Mouse (Mus musculus): ENCODE data around the gene Fam131c.

The Fam131c gene

DNA sequence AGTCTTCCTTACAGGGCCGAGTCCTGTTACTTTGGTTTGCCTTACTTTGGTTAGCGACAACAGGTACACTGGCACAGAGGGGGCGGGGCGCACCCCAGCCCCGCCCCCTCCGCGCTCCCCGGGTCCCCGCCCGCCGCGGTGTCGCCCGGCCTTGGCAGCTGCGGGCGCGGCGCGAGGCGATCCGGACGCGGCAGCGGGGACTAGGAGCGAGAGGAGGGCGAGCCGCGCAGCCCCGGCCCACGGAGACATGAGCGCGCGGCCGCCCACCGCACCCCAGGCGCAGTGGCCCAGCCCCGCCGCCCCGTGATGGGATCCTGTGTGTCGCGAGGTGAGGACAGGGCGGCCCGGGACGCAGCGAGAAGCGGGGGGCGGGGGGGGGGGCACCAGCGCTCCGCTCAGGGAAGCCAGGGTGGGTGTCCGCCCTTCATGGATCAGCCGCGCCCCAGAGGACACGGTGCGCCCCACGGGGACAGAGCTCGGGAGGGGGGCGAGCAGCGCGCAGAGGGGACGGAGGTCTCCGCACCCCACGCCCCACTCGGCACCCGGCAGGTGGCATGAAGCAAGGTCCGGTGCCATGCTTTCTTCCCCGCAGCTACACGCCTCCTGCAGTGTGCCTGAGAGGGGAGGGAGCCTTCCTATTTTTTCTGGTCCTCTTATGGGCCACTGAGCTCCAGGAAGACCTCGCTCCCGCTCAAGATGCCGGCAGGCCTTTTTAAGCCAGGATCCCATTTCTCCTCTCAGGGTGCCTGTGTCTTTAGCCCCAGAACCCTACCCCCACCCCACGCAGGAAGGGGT, at the start of gene Fam131c:
Gene Fam131c (plus strand): TSS at position 224 of the 795 bp plus-strand sequence.
- no peak for DNase-seq (ENCODE audit: extremely low read depth, low read depth)

DNA sequence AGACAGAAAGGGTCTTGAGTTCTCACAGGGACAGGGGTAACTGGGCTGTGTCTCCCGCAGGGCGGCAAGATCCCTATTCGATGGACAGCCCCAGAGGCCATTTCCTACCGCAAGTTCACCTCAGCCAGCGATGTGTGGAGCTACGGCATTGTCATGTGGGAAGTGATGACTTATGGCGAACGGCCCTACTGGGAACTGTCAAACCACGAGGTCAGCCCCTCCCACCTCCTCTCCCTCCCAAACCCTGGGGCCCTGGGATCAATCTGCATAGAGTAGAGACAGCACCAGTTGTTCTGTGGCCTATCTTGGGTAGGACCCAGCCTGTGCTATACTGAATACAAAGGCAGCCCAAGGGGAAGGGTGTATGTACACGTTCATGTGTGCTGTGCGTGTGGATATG, 45.5 kb upstream of the Fam131c start:
- no peak for DNase-seq (ENCODE audit: extremely low read depth, low read depth)

DNA sequence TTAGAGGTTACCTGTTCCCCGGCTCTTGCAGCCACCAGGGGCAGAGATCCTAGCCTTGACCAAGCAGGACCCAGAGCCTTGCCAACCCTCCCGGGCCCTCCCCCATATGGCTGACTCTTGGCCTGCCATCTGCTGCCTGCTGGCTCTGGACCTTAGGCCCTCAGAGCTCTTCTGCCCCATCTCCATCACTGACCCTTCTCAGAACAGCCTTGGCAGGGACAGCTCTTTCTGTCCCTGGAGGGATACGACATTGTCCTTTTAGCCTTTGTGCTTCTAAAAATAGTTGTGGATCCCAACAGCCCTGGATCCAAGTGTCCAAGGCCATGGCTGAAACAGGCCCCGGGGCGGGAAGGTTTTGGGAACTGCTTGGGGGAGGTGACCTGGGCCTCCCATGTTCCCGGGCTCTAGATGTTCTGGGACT, 43.2 kb upstream of the Fam131c start:
- no peak for DNase-seq (ENCODE audit: extremely low read depth, low read depth)

DNA sequence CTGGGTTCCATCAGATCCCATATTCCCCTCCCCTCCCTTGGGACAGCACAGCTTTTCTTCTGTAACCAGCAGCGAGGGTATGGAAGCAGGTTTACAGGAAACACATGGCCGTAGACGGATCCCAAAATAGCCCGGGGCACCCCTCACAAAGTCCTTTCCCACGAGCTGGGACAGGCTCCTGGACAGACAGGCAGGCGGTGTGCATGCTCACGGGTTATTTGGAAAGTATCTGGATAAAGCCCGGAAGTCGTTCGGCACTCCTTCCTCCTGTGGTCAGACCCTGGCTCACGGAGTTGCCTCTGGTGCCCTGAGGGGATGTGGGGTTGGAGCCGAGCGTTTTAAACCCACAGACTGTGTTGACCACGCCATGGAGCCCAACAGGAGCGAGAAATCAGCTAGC, 42.4 kb upstream of the Fam131c start:
- DNase-seq (ENCODE audit: extremely low read depth, low read depth), result no peak

DNA sequence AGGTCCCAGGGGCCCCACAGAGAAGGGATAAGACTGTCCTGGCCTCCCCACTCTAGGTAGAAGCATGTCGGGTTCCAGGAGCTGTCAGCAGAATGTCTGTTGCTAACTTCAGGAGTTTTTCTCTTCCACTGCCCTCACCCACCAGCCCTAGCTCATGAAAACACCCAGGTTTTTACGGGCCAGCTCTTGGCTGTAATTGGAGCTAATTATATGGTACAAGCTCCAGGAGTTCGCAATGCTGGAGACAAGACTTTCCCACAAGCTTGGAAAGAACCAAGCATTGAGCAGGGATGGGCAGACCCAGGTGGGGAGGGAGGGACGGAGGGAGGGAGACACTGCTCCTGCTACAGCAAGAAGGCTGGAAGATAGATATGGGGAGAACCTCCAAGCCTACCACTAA, 40.9 kb upstream of the Fam131c start:
- DNase-seq (ENCODE audit: extremely low read depth, low read depth), result no peak

DNA sequence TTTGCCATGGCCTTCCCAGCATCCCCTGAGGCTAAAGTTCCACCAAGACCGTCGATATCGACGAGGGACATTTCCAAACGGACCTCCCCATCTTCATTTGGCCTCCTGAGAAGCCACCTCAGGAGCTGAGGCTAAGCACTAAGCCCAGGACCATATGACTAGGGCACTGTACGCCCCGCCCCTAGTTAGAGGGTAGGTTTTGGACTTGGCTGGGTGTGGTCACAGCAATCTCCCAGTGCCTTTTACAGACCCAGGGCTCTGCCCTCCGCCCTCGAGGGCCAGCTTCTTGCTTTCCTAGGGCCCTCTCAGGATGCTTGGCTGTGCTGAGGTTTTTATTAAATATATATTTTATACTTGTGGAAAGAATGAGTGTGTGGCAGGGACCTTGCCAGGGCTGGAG, 39.3 kb upstream of the Fam131c start:
- DNase-seq (ENCODE audit: extremely low read depth, low read depth), result no peak

DNA sequence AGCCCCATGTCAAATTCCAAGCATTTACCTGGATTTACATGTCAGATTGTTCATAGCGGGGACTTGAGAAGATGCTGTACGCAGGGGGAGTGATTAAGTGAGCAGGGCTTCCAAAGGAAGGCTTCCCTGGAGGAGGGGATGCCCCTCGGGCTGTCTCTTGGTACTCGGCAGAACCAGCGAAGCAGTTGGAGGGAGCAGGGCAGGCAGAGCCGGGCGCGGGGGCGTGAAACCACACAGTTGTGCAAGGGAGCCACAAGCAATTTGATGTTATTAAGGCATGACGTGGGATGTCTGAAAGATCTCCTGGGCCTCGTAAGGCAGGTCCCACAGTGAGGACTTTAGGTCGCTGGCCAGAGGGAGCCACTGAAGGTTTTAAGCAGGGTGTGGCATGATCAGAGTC, 38.1 kb upstream of the Fam131c start:
- no peak for DNase-seq (ENCODE audit: extremely low read depth, low read depth)

DNA sequence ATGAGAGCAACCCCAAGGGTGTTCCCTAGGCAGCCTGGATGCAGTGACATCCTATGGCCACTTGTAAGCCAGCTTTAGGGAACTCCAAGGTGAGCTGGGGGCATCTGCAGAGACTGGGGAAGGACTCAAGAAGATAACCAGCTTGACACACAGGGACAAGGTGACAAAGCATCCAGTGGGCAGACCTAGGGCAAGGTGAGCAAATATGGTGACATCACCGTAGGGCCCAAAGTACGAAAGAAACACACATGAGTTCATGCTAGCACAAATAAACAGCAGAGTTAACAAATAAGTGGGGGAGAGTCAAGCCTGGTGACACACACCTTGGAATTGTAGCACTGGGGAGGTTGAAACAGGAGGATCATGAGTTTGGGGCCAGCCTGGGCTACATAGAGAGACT, 36.6 kb upstream of the Fam131c start:
- DNase-seq (ENCODE audit: extremely low read depth, low read depth), result no peak

DNA sequence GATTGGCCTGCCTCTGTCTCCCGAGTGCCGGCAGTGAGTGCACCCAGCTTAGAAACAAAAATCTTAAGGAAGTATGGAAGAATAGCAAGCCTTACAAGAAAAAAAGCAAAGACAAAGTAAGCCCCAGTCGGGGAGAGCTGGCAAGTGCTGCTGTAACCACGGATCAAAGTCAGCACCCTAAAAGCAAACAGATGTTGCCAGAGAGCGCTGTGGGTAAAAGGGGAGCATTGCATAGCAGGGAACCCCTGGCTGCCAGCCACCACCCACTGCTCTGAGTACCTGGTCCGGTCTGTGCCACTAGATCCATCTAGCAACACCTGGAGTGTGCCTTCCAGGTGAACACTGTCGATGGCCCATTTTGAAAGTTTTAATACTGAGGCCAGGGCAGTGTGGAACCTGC, 35.8 kb upstream of the Fam131c start:
- no peak for DNase-seq (ENCODE audit: extremely low read depth, low read depth)

DNA sequence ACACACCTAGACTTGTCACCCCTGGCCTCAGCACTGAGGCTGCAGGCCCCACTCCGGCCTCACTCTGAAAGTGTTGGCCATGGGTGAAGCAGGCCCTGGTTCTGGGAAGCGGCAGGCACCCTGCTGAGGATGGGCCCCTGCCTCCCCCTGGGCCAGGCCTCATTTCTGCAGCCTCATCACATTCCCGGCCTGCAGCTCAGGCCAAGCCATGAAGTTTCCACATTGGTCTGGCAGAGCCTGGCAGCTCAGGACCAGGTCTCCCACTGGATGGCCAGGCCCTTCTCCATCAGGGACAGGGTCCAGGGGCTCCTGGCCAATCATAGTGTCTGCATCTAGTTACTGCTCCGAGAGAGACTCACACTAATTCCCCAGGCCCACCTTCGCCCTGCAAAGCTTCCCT, 33.3 kb upstream of the Fam131c start:
- DNase-seq (ENCODE audit: extremely low read depth, low read depth), result no peak

DNA sequence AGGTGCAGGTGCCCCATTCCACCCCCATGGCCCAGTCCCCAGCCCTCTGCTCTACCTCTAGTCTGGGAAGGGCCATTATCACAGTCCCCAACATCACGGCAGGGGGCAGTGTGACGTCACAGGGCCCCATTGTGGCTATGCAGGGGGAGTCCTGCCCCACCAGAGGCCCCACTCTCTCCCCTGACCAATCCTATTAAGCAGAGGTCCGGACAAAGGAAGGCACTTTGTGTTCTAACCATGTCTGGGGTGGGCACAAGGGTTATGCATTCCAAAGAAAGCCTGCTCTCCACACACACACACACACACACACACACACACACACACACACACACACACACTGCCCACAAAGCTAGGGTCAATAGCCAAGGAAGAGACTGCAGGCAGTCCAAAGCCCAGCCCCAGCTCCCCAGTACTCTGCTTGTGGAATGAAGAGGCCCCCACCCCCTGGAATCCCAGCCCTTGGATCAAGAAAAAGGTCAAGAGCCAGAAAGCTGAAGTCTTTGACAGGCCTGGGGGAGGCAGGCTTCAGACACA, 32.7 kb upstream of the Fam131c start:
- DNase-seq (ENCODE audit: extremely low read depth, low read depth), result no peak

DNA sequence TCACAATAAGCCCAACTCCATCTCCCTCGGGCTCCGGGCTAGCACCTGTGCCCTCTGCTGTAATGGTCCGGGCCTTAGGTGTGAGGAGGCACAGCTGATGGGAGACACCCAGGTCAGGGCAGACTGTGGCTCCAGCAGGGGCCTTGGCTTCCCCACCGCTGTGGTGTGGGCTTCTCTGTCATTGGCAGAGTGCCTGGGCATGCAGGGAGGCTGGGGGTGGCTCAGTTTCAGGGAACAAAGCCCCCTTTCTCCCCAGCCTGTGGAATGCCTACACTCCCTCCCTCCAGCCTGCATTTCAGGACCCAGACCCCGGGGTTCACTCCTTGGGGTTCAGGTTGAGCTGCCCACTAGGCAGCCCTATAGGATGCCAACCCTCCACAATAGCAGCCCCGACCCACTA, 31.8 kb upstream of the Fam131c start:
- no peak for DNase-seq (ENCODE audit: extremely low read depth, low read depth)

DNA sequence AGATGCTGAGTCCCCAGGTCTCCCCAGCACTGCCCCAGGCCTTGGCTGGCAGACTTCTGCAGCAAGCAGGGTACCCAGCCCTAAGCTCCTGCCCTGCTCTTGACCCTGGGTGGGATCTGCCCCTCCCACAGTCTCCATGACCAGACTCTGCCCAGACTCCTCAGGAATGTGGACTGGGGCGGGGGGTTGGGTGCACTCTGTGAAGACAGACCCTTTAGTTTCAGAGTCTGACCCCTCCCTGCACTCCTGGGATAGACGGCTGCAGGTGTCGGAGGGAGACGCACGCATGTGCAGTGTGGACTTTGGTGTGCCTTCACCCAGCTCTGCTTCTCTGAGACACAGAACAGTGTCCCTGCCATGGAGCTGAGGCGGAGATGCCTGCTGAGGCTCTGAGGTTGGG, 30.0 kb upstream of the Fam131c start:
- no peak for DNase-seq (ENCODE audit: extremely low read depth, low read depth)

DNA sequence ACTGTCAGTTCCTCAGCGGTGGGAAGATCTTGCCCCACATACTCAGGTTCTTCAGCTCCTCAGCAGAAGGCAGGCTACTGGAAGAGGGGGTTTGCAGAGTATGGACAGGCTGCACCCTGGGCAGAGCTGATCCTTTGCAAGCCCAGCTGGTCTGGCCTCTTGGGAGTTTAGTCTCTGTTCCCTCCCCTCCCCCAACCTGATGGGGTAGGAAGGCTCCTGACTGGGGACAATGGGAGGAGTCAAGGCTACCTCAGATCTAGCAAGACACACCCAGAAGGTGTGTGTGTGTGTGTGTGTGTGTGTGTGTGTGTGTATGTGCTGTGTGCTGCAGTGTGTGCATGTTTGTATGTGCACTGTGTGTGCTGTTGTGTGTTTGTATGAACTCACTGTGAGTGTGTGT, 29.2 kb upstream of the Fam131c start:
- no peak for DNase-seq (ENCODE audit: extremely low read depth, low read depth)

DNA sequence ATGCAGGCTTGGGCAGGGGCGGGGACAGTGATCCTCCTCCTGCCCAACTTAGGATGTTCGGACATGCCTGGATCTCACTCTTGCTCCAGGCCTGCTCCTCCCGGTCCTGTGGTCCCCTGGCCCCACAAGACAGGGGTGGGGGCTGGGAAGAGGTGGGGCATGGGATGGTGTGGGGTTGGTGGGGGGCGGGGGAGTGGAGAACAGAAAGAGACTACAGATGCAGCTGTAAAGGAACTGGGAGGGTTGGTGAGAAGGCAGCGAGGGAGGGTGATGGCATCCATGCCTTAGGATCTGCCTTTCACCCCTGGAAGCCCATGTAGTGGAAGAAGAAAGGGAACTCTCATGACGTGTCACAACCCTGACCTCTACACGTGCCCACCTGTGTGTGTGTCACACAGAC, 26.5 kb upstream of the Fam131c start:
- no peak for DNase-seq (ENCODE audit: extremely low read depth, low read depth)

DNA sequence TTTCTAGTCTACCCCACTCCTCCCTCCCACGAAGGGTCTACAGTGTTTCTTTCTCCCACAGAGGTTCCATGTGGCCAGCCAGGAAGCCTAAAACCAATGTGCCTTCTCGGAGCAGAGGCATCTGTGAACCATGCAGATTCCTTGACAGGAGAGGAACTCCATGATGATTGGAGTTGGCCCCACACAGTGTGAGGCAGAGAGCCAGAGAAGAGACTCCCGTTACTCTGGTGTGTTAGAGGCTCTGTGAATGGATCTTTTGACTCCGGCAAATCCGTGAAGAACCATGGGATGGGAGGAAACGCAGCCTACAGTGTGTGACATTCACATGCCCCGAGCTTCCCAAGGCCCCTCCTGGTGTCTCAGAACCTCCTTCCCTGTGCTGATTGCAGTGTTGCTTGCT, 24.5 kb upstream of the Fam131c start:
- no peak for DNase-seq (ENCODE audit: extremely low read depth, low read depth)

DNA sequence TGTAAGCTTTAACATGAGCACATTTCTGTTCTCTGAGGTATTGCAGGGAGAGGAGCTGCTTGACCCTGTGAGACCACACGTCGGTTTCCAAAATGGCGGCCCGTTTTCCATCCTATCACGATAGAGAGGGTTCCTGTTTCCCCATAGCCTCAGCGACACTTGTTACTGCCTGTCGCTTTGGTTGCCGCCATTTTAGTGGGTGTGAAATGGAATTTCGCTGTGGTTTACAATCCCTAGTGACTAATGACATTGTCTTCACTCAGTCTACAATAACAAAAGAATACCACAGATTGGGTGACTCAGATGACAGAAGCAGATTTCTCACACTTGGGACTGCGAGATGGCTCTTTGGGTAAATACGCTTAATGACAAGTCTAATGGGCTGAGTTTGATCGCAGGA, 22.8 kb upstream of the Fam131c start:
- no peak for DNase-seq (ENCODE audit: extremely low read depth, low read depth)

DNA sequence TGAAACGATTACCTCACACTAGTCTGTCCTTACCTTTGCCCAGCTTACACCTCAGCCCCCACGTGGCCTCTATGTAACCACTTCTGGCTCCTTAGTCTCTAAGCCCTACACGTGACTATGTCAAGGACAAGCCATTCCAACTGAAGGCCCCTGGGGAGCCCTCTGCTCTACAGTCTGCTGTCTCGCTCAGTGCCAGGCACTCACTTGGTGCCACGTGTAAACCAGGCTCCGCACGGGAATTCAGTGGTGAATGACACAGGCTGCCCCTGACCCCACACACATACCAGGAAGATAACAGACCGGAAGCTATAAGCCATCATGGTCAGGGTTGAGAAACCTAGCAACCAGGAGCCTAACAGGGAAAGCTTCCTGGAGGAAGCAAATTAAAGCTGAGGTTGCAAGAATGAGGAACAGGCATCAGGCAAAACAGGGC, 20.6 kb upstream of the Fam131c start:
- DNase-seq (ENCODE audit: extremely low read depth, low read depth), result no peak

DNA sequence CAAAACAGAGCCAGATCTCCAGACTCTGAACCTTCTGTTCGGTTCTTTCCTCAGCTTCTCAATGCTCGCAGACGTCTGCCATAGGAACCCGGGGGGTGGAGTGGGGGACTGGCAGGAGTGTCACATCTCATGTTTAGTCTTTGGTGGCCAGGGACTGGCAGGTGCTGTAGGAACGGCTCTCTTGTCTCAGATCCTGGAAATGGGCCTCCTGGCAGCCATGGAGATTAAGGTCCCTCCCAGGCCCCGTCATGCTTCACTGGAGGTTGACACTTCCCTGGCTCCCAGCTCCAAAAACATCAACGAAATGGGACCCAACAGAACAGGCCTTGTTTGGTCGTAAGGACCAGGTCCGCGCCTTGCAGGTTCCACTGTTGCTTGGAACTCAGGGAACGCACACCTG, 19.4 kb upstream of the Fam131c start:
- DNase-seq (ENCODE audit: extremely low read depth, low read depth), result no peak

DNA sequence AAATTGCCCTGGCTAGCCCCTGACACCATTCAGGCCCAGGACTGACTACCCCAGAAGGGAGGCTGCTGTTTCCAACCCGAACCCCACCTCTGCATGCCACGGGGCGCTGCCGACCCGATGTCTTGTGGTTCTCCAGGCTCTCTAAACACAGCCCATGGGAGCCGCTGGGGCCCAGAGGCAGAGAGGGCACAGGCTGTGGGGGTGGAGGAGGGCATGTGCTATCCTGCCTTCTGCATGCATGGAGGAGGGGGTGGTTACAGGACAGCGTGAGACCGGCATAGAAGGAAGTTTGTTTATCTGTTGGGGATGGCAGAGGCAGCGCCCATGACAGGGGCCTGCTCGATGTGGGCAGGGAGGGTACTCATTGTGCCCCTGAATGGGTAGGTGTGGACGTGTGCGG, 18.0 kb upstream of the Fam131c start:
- no peak for DNase-seq (ENCODE audit: extremely low read depth, low read depth)

DNA sequence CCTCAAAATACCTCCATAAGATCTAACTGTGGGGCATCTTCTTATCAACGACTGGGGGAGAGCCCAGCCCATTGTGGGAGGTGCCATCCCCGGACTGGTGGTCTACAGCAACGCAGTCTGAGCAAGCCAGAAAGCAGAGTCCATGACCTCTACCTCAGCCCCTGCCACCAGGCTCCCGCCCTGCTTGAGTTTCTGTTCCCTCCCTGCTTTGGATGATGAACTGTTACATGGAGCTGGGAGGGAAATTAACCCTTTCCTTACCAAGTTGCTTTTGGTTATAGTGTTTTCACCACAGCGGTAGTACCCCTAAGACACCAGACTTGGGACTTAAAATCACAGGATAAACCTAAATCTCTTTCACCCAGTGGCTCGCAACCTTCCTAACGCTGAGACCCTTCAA, 16.0 kb upstream of the Fam131c start:
- no peak for DNase-seq (ENCODE audit: extremely low read depth, low read depth)

DNA sequence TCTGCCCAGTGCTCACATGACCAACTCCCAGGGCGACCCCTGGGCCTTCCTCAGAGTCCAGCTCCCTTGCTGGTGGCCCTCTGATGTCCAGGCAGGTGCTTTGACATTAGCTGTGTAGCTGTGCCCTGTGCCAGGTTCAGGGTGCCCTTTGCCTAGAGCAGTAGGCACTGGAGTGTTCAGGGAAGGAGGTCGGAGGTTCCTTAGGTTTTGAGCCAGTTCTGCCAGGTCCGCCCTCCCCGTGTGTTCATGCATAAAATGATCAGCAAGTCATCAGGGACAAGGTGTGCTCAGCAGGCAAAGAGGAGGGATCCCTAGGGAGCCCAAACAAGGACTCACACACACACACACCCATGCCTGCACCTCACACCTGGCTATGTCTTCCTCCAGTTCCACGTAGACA, 15.0 kb upstream of the Fam131c start:
- no peak for DNase-seq (ENCODE audit: extremely low read depth, low read depth)

DNA sequence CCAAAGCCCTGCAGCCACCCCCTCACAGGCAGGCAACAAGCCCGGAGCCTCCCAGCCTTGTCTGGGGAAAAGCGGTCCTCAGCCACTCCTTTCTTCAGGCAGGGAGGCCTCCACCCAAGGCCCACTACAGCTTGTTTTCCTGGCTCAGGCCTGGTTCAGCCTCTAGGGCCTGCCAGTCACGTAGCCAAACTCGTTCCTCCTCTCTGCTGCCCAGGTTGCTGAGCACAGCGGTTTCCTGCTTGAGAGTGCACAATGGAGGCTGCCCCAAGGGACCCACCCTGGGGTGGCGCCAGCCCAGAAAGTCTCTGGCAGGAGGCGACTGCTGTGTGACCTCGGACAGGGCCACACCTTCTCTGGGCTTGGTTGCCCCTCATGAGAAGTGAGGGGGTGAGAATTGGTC, 14.2 kb upstream of the Fam131c start:
- no peak for DNase-seq (ENCODE audit: extremely low read depth, low read depth)
